Mouse (Mus musculus) CD4-positive, CD25-positive, alpha-beta regulatory T cell, adult 2 months (primary cell): ENCODE data around the gene Stk26.

Experiments
- DNase-seq: peaks from one replicate; pipeline ENCODE4 v3.0.0-alpha.2; 2012; ENCODE audit warnings: low read depth, low spot score

The Stk26 gene

DNA sequence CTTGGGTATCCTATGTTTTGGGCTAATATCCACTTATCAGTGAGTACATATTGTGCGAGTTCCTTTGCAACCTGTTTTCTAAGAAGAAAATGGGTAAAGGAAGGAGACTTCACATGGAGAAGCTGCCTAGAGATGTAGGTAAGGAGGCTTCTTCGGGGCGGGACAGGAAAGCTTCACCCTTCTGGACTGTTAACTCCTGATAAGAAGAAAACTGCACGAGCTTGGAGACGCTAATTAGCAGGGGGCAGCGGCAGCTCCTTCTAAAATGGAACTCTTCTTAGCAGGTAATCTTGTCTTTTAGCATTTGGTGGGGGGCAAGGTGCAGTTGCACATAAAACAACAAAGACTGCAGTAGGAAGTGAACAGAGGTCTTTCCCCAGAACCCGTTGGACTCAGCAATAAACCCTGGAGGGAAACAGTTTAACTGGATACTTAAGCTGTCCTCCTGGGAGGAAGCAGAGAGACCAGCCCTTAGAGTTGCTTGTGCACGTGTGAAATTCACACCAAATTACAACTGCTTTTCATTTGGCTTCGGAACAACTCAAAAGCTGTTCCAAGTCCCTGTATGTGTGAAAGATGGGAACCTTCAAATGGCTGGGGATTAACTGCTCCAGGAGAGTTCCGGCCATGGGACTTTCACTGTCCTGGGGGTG is 86.2 kb downstream of the Stk26 start:
- no peak for DNase-seq

DNA sequence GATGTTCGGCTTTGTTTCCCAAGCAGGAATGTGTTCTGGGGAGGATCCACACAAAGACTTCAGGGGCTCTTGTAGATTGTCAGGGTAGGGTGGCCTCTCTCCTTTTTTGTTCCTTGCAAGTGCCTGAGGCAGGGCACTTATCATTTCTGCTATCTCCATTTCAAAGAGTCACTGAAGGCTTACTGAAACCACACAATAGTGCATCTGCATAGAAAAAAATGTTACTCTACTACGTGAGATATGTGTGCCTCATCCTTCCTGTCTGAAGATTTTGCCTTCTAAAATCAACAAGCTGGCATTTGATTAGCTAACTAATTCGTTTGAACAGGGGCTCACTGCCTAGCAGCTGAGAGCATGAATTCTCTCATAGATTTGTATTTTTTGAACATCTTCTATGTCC is 89.5 kb downstream of the Stk26 start:
- DNase-seq, result peak; percentile 54

DNA sequence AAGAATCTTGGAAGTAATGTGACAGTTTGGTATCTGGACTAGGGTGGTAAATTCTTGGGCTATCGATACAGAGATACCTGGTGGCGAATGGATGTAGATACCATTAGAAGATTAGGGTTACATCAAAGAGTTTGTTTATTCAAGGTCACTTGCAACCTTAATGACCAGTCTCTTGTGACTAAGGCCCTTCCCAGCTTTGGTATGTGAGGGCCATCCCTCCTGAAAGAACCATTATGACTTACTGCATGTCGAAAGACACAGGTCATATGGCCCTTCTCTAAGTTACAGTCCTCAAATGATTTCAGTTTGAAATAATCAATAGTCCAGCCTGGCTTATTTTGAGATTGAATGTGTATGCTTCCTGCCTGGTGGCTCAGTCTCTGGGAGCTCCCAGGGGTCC is 96.3 kb downstream of the Stk26 start:
- DNase-seq, result no peak

DNA sequence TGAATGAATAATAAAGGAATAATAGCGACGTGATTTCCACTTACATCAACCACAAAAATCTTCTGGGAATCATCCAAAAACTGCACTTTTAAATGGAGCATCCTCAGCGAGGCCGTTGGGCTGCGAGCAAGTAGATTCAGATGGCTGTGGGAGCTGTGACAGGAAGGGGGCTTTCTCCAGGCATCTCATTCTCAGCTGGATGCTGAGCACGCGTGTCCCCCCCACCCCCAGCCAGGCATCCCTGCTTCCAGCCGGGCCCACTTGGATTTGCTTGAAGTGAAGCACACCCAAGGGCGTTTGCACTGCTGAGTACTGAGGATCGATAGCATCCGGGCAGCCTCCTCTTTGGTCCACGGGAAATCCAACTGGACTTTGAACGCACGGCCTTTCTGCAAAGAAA is 101.8 kb downstream of the Stk26 start, which contains the start of gene Frmd7:
Frmd7 (minus strand) TSS at position 101 of the 400 bp plus-strand sequence.
- DNase-seq, result no peak
